In genomic region chr9:77510574-77510973, GRCm38 (mm10) we compare ENCODE assay signal across 22 mouse cellular contexts.
"Had no signal": no experiment of that assay in that cellular context is flagged by ENCODE, and none has a peak within 500 bp of the region (broad histone marks: within the 10 kb centered on the region; RNA-seq: fewer than 3 reads in every experiment).

No protein-coding gene starts in this region.

- H3K9ac ChIP-seq: limb, embryonic 13.5 days; liver, embryonic 12.5 days; liver, embryonic 15.5 days; midbrain, embryonic 12.5 days; midbrain, embryonic 15.5 days; neural tube, embryonic 12.5 days; neural tube, embryonic 15.5 days had no signal

- H3K4me1 ChIP-seq: liver, embryonic 12.5 days; liver, embryonic 15.5 days; midbrain, embryonic 15.5 days; neural tube, embryonic 12.5 days had no signal

- H3K4me2 ChIP-seq: limb, embryonic 13.5 days; liver, embryonic 12.5 days; liver, embryonic 15.5 days; midbrain, embryonic 12.5 days; midbrain, embryonic 15.5 days; neural tube, embryonic 12.5 days; neural tube, embryonic 15.5 days had no signal

- ATAC-seq: inflammation-experienced regulatory T-cells, adult 6 months; intestine, embryonic 16.5 days; liver, embryonic 12.5 days; midbrain, embryonic 15.5 days had no signal

- H3K27ac ChIP-seq: layer of hippocampus, adult 2 months; limb, embryonic 10.5 days; limb, embryonic 13.5 days; liver, embryonic 12.5 days; liver, embryonic 15.5 days; macrophage; midbrain, embryonic 12.5 days; midbrain, embryonic 15.5 days; neural tube, embryonic 12.5 days; neural tube, embryonic 15.5 days; stomach, postnatal 0 days had no signal

- H3K4me3 ChIP-seq: layer of hippocampus, adult 2 months; limb, embryonic 10.5 days; limb, embryonic 13.5 days; liver, embryonic 12.5 days; liver, embryonic 15.5 days; midbrain, embryonic 12.5 days; midbrain, embryonic 15.5 days; neural tube, embryonic 12.5 days; neural tube, embryonic 15.5 days had no signal

- H3K27me3 ChIP-seq: limb, embryonic 13.5 days; liver, embryonic 12.5 days; liver, embryonic 15.5 days; midbrain, embryonic 15.5 days; neural tube, embryonic 15.5 days had no signal

- DNase-seq: kidney, adult 18-20 months; kidney, adult 9 months; kidney, postnatal 25 days; layer of hippocampus, adult 9-11 months; liver; right cerebral cortex, adult 18-20 months; right cerebral cortex, postnatal 14 days; right cerebral cortex, postnatal 4 days; thymus, adult 18-20 months had no signal

- H3K36me3 ChIP-seq: limb, embryonic 10.5 days; limb, embryonic 13.5 days; liver, embryonic 12.5 days; liver, embryonic 15.5 days; midbrain, embryonic 12.5 days; midbrain, embryonic 15.5 days; neural tube, embryonic 12.5 days; neural tube, embryonic 15.5 days had no signal

- H3K9me3 ChIP-seq: limb, embryonic 10.5 days; limb, embryonic 13.5 days; liver, embryonic 12.5 days; liver, embryonic 15.5 days; midbrain, embryonic 12.5 days; midbrain, embryonic 15.5 days; neural tube, embryonic 12.5 days; neural tube, embryonic 15.5 days had no signal
